Mouse (Mus musculus): ENCODE data around the gene Snx29. TPM values are rescaled to one million over a fixed set of nuclear protein-coding genes. Genes with fewer than 3 reads are reported as not detected.
"Not testable (repeated sequence)": the region's sequence is repeated elsewhere in the genome, so short reads cannot be mapped to it uniquely, and the experiment has no call there.

The Snx29 gene
- polyA plus RNA-seq, 1 experiment from 2014 or later = 16.0 TPM

- H3K4me2 ChIP-seq (replicated peaks) = no peak overlapping the region
- 74% methylated on average over 11 of the region's 11 CpGs for WGBS
- no peaks in the 10 kb centered on the region for H3K4me1 ChIP-seq
- H3K27ac ChIP-seq = no peak overlapping the region
- H3K9ac ChIP-seq = no peak overlapping the region
- H3K36me3 ChIP-seq = no peaks in the 10 kb centered on the region
- H3K9me3 ChIP-seq = no peaks in the 10 kb centered on the region
- ATAC-seq (ENCODE audit: insufficient number of reproducible peaks, insufficient read depth, low FRiP score, low TSS enrichment) = no peak
- no peaks in the 10 kb centered on the region for H3K27me3 ChIP-seq
- no peak overlapping the region for H3K4me3 ChIP-seq
Observed at GRCm38 (mm10) chr16:11565126-11565525, 242.4 kb downstream of the Snx29 start.

GRCm38 (mm10) chr16:11567594-11567993, 244.9 kb downstream of the Snx29 start:
- WGBS = 77% methylated on average over 3 of the region's 3 CpGs
- no peak for ATAC-seq (ENCODE audit: insufficient number of reproducible peaks, insufficient read depth, low FRiP score, low TSS enrichment)
- H3K36me3 ChIP-seq = no peaks in the 10 kb centered on the region

GRCm38 (mm10) chr16:11568095-11568494, 245.4 kb downstream of the Snx29 start:
- ATAC-seq (ENCODE audit: insufficient number of reproducible peaks, insufficient read depth, low FRiP score, low TSS enrichment) = no peak
- Histone ChIP-seq H3K27ac (no peak overlapping the region), H3K36me3 (no peaks in the 10 kb centered on the region), H3K27me3 (no peaks in the 10 kb centered on the region), H3K4me3 (no peak overlapping the region), H3K4me2 (replicated peaks) (no peak overlapping the region), H3K4me1 (no peaks in the 10 kb centered on the region), H3K9ac (no peak overlapping the region), H3K9me3 (no peaks in the 10 kb centered on the region)
- 70% methylated on average over 4 of the region's 4 CpGs for WGBS

More at GRCm38 (mm10) chr16:11567594-11567993, 244.9 kb downstream of the Snx29 start:
- H3K4me2 ChIP-seq (replicated peaks) = no peak overlapping the region
- no peaks in the 10 kb centered on the region for H3K9me3 ChIP-seq
- no peak overlapping the region for H3K9ac ChIP-seq
- H3K27ac ChIP-seq = no peak overlapping the region
- H3K4me1 ChIP-seq = no peaks in the 10 kb centered on the region
- H3K4me3 ChIP-seq = no peak overlapping the region
- no peaks in the 10 kb centered on the region for H3K27me3 ChIP-seq

GRCm38 (mm10) chr16:11568601-11569000, 245.9 kb downstream of the Snx29 start:
- ATAC-seq (ENCODE audit: insufficient number of reproducible peaks, insufficient read depth, low FRiP score, low TSS enrichment) = no peak
- no peaks in the 10 kb centered on the region for H3K4me1 ChIP-seq
- no peak overlapping the region for H3K4me2 ChIP-seq (replicated peaks)
- H3K9ac ChIP-seq = no peak overlapping the region
- H3K27me3 ChIP-seq = no peaks in the 10 kb centered on the region
- H3K9me3 ChIP-seq = no peaks in the 10 kb centered on the region
- no peak overlapping the region for H3K4me3 ChIP-seq
- H3K27ac ChIP-seq = no peak overlapping the region
- no peaks in the 10 kb centered on the region for H3K36me3 ChIP-seq

- H3K9me3 ChIP-seq = no peaks in the 10 kb centered on the region
- no peak overlapping the region for H3K4me2 ChIP-seq (replicated peaks)
- no peak overlapping the region for H3K9ac ChIP-seq
- 68% methylated on average over 6 of the region's 6 CpGs for WGBS
- H3K4me1 ChIP-seq = no peaks in the 10 kb centered on the region
- no peak for ATAC-seq (ENCODE audit: insufficient number of reproducible peaks, insufficient read depth, low FRiP score, low TSS enrichment)
- H3K36me3 ChIP-seq = no peaks in the 10 kb centered on the region
- H3K27ac ChIP-seq = no peak overlapping the region
- H3K27me3 ChIP-seq = no peaks in the 10 kb centered on the region
- no peak overlapping the region for H3K4me3 ChIP-seq
Observed at GRCm38 (mm10) chr16:11569127-11569526, 246.4 kb downstream of the Snx29 start.

- no peak overlapping the region for H3K4me3 ChIP-seq
- no peak for ATAC-seq (ENCODE audit: insufficient number of reproducible peaks, insufficient read depth, low FRiP score, low TSS enrichment)
- H3K9ac ChIP-seq = no peak overlapping the region
- 66% methylated on average over 2 of the region's 2 CpGs for WGBS
- no peaks in the 10 kb centered on the region for H3K27me3 ChIP-seq
- H3K36me3 ChIP-seq = no peaks in the 10 kb centered on the region
- H3K27ac ChIP-seq = no peak overlapping the region
- H3K4me2 ChIP-seq (replicated peaks) = no peak overlapping the region
- H3K4me1 ChIP-seq = no peaks in the 10 kb centered on the region
- H3K9me3 ChIP-seq = no peaks in the 10 kb centered on the region
Observed at GRCm38 (mm10) chr16:11570072-11570471, 247.4 kb downstream of the Snx29 start.

- Histone ChIP-seq H3K4me3 (no peak overlapping the region), H3K4me2 (replicated peaks) (no peak overlapping the region), H3K9ac (no peak overlapping the region), H3K4me1 (no peaks in the 10 kb centered on the region), H3K27ac (no peak overlapping the region), H3K36me3 (no peaks in the 10 kb centered on the region), H3K27me3 (no peaks in the 10 kb centered on the region), H3K9me3 (no peaks in the 10 kb centered on the region)
- ATAC-seq (ENCODE audit: insufficient number of reproducible peaks, insufficient read depth, low FRiP score, low TSS enrichment) = no peak
- WGBS = 82% methylated on average over 3 of the region's 3 CpGs
Observed at GRCm38 (mm10) chr16:11574517-11574916, 251.8 kb downstream of the Snx29 start.

- H3K9ac ChIP-seq; H3K27me3 ChIP-seq; H3K4me1 ChIP-seq; H3K36me3 ChIP-seq; H3K4me3 ChIP-seq; H3K9me3 ChIP-seq; H3K27ac ChIP-seq; H3K4me2 ChIP-seq (replicated peaks); ATAC-seq (ENCODE audit: insufficient number of reproducible peaks, insufficient read depth, low FRiP score, low TSS enrichment): not testable (repeated sequence)
- 68% methylated on average over 3 of the region's 3 CpGs for WGBS
Observed at GRCm38 (mm10) chr16:11575733-11576132, 253.0 kb downstream of the Snx29 start.

- H3K27me3 ChIP-seq = no peaks in the 10 kb centered on the region
- 0 out of 2 replicates have a peak, but pooled peaks cover 3% of the 10 kb centered on the region for H3K4me1 ChIP-seq
- no peak for ATAC-seq (ENCODE audit: insufficient number of reproducible peaks, insufficient read depth, low FRiP score, low TSS enrichment)
- H3K36me3 ChIP-seq = no peaks in the 10 kb centered on the region
- H3K27ac ChIP-seq = no peak overlapping the region
- H3K9me3 ChIP-seq = no peaks in the 10 kb centered on the region
- no peak overlapping the region for H3K9ac ChIP-seq
- no peak overlapping the region for H3K4me2 ChIP-seq (replicated peaks)
- WGBS = 73% methylated on average over 3 of the region's 3 CpGs
- H3K4me3 ChIP-seq = no peak overlapping the region
Observed at GRCm38 (mm10) chr16:11577541-11578255, 255.0 kb downstream of the Snx29 start.

- WGBS = 41% methylated on average over 4 of the region's 4 CpGs
- Histone ChIP-seq H3K27me3 (no peaks in the 10 kb centered on the region), H3K4me2 (replicated peaks) (no peak overlapping the region), H3K36me3 (no peaks in the 10 kb centered on the region), H3K9me3 (no peaks in the 10 kb centered on the region), H3K27ac (no peak overlapping the region), H3K4me1 (0 out of 2 replicates have a peak, but pooled peaks cover 3% of the 10 kb centered on the region), H3K4me3 (no peak overlapping the region), H3K9ac (no peak overlapping the region)
- ATAC-seq (ENCODE audit: insufficient number of reproducible peaks, insufficient read depth, low FRiP score, low TSS enrichment) = no peak
Observed at GRCm38 (mm10) chr16:11579676-11580098, 257.0 kb downstream of the Snx29 start.

- 79% methylated on average over 8 of the region's 8 CpGs for WGBS
- 0 out of 2 replicates have a peak, but pooled peaks cover 3% of the 10 kb centered on the region for H3K4me1 ChIP-seq
- no peaks in the 10 kb centered on the region for H3K36me3 ChIP-seq
- H3K4me2 ChIP-seq (replicated peaks) = no peak overlapping the region
- no peak overlapping the region for H3K4me3 ChIP-seq
- no peak overlapping the region for H3K9ac ChIP-seq
- no peaks in the 10 kb centered on the region for H3K27me3 ChIP-seq
- no peaks in the 10 kb centered on the region for H3K9me3 ChIP-seq
- ATAC-seq (ENCODE audit: insufficient number of reproducible peaks, insufficient read depth, low FRiP score, low TSS enrichment) = no peak
- H3K27ac ChIP-seq = no peak overlapping the region
Observed at GRCm38 (mm10) chr16:11583941-11584639, 261.4 kb downstream of the Snx29 start.

GRCm38 (mm10) chr16:11588689-11589088, 266.0 kb downstream of the Snx29 start:
- ATAC-seq (ENCODE audit: insufficient number of reproducible peaks, insufficient read depth, low FRiP score, low TSS enrichment) = no peak
- Histone ChIP-seq H3K4me1 (no peaks in the 10 kb centered on the region), H3K27me3 (no peaks in the 10 kb centered on the region), H3K4me2 (replicated peaks) (no peak overlapping the region), H3K9me3 (no peaks in the 10 kb centered on the region), H3K27ac (no peak overlapping the region), H3K9ac (no peak overlapping the region), H3K4me3 (no peak overlapping the region), H3K36me3 (no peaks in the 10 kb centered on the region)
